Mouse (Mus musculus) brain, embryonic 14.5 days (tissue): ENCODE results near the gene Nxph4. TPM values are rescaled to one million over a fixed set of nuclear protein-coding genes. Genes with fewer than 3 reads are reported as not detected.

Source experiments
- DNase-seq: peaks from one replicate; pipeline ENCODE4 v3.0.0-alpha.2; 2011; ENCODE audit warnings: low read depth
- CTCF ChIP-seq: fragments of 200-500 bp; IDR thresholded peaks from 2 replicates; pipeline ENCODE4 v1.5.1; 2012; ENCODE audit warnings: inconsistent platforms, mild to moderate bottlenecking, moderate library complexity, borderline replicate concordance; ENCODE audit not compliant: insufficient read depth, insufficient read length; ENCODE audit errors: extremely low read depth
- POLR2A ChIP-seq: fragments of 200-500 bp; IDR thresholded peaks from 2 replicates; pipeline ENCODE4 v1.6.1; 2012; ENCODE audit warnings: mild to moderate bottlenecking, inconsistent platforms, borderline replicate concordance; ENCODE audit not compliant: poor library complexity, insufficient read depth, insufficient read length, severe bottlenecking; ENCODE audit errors: extremely low read depth
- polyA plus RNA-seq: library from polyadenylated mRNA; depleted of rRNA; stranded (reverse); fragments of >200 nt; gene quantifications from 2 replicates; pipeline ENCODE4 v1.2.3, GENCODE M21; 2012

Gene Nxph4
- polyA plus RNA-seq, 1 experiment: 48.8 TPM

DNA sequence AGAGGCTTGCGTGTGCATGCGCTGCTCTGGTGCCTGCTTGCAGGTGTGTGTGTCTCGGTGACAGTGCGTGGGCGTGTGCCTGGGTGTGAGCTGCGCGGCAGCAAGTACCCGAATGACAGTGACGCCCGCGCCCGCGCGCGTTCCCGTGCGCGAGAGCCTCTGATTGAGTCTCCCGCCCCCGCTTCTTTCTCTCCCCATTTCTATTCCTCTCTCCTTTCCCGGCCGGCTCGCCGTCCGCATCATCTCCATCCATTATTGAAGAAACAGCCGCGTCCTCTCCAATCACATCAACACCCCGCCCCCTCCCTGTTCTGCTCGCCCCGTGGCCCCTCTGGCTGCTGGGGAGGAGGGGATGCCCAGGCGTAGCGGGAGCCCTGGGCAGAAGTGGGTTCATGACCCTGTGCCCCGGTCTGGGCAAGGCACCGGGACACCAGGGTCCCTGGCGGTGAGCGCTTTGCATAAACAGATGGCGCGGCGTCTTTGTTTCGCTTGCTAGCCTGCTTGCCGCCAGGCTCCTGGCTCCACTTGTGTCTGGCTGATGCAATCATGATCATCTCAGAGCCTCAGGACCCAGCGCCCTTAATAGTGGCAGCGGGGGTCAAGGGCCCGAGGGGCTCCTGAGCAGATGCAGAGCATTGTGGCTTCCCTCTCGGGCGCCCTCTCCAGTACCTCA is 22.6 kb downstream of the Nxph4 start:
- DNase-seq: peak; percentile 91
- peak; percentile 14; the same call in 1 of the 2 replicates for TF ChIP-seq CTCF
- 0 out of 2 replicates have a peak, but pooled peaks have one; percentile 14 for TF ChIP-seq POLR2A

- peak; percentile 81 for DNase-seq
- no peak for TF ChIP-seq POLR2A
- no peak for TF ChIP-seq CTCF
Observed at GRCm38 (mm10) chr10:127510895-127511617, 23.3 kb downstream of the Nxph4 start.

- TF ChIP-seq CTCF (no peak), POLR2A (no peak)
- peak; percentile 96 for DNase-seq
Observed at GRCm38 (mm10) chr10:127509837-127510701, 24.3 kb downstream of the Nxph4 start.

- DNase-seq: peak; percentile 98
- TF ChIP-seq POLR2A: no peak
- peak; percentile 94 for TF ChIP-seq CTCF
Observed at GRCm38 (mm10) chr10:127509051-127509836, 25.1 kb downstream of the Nxph4 start.

GRCm38 (mm10) chr10:127508239-127508638 is 26.1 kb downstream of the Nxph4 start:
- peak; percentile 86 for DNase-seq
- TF ChIP-seq POLR2A (no peak), CTCF (peak; percentile 76)

DNA sequence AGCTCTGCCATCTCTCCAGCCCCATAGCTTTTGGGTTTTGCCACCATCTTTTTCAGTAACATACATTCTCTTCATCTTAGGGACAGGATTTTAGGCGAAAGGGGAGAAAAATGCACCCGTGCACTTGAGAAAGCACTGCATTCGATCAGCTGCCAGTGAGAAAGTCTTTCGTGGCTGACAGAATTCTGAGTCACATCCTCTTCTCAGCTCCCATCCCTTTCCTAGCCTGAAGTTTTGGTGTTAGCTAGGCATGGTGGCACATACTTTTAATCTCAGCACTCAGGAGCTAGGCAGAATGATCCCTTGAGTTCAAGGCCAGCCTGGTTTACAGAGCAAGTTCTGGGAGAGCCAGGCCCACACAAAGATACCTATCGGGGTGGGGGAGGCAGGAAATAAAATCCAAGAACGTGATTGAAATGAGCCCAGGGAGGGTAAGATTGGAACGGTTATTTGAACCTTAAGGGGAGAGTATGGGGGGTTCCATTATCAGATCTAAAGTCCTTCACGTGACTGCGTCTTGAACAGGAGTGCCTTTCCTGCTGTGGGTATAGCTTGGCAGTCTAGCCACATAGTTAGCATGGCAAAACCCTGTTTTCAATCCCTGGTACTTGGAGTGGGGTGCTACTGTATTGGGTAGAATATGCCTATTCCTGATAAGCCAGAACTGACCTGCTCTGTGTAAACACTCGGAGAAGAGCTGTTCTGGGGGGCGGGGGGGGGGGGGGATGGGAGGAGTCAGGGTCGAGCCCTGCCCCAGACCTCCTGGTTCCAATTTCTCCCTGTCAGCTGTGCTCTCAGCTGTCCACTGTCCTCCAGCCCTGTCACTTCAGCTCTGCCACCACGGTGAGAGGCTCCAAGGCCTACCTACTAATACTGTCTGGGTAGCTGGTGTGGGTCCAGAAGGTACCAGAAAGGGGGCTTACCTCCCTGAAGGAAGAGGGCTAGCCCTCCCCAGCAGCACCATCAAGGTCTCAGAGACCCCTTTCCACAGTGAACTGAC is 33.2 kb downstream of the Nxph4 start, which contains the start of gene Stac3:
Stac3 (plus strand) TSS at position 793 of the 1,000 bp plus-strand sequence.
- no peak for DNase-seq
- TF ChIP-seq POLR2A: no peak

GRCm38 (mm10) chr10:127500042-127500441 is 34.3 kb downstream of the Nxph4 start:
- TF ChIP-seq CTCF (no peak), POLR2A (no peak)
- no peak for DNase-seq

GRCm38 (mm10) chr10:127499516-127499915 is 34.8 kb downstream of the Nxph4 start:
- no peak for DNase-seq
- TF ChIP-seq POLR2A: no peak

GRCm38 (mm10) chr10:127496156-127496555 is 38.2 kb downstream of the Nxph4 start:
- no peak for DNase-seq
- no peak for TF ChIP-seq POLR2A
- no peak for TF ChIP-seq CTCF

- DNase-seq: no peak
- TF ChIP-seq CTCF (no peak), POLR2A (no peak)
Observed at GRCm38 (mm10) chr10:127492118-127492517, 42.2 kb downstream of the Nxph4 start.
